Mouse (Mus musculus) ES-Bruce4 (cell line): ENCODE data around the gene Paxbp1.

Experiments
- CTCF ChIP-seq: IDR thresholded peaks from one replicate; pipeline ENCODE4 v1.8.1; 2011; ENCODE audit warnings: low read depth, low read length
- EP300 ChIP-seq: IDR thresholded peaks from 2 replicates; pipeline ENCODE4 v1.6.1; 2011; ENCODE audit warnings: low read depth, low read length; ENCODE audit not compliant: insufficient read depth
- POLR2A ChIP-seq: IDR thresholded peaks from one replicate; pipeline ENCODE4 v1.8.1; 2011; ENCODE audit warnings: low read length; ENCODE audit not compliant: insufficient read depth

DNA sequence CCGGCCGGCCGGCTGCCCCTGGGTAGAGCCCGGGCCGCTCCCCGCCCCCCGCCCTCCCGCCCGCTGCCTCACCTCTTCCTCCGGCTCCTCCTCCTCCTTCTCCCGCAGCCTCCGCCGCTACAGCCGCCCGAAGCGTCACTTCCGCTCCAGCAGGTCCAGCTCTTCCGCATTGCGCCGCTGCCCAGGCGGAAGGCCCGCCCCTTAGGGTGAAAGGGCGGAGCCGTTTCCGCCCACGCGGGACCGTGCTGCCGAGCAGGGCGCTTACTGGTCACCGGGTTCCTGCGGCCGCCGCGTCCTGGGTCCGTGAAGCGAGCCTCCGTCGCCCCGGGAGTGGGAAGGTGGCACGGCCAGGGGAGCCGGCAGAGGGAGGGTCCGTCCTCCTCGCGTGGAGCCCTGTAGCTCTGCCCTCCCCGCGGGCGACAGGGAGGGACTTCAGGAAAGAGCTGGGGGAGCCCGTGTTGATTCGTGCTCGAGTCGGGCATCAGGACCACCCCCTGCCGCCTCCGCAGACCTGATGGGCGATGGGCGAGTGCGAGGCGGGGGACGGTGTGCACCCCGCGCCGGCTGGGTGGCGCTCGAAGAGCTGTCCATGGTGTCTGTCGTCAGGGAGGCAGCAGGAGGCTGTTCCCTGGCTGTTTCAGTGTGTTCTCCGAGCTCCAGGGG is 33.2 kb downstream of the Paxbp1 start, which contains the start of gene Synj1:
- no peak for TF ChIP-seq POLR2A
- TF ChIP-seq CTCF: no peak
- TF ChIP-seq EP300: 0 out of 2 replicates have a peak, but pooled peaks have one; percentile 55
